Mouse (Mus musculus) gastrocnemius, postnatal 4 days (tissue): Measurements from ENCODE around the gene Zfp868. TPM values are rescaled to one million over a fixed set of nuclear protein-coding genes. Genes with fewer than 3 reads are reported as not detected.
"Not testable (repeated sequence)": the region's sequence is repeated elsewhere in the genome, so short reads cannot be mapped to it uniquely, and the experiment has no call there.

ENCODE experiments used
- DNase-seq, 2 experiments: peaks; one replicate each; pipeline ENCODE4 v3.0.0; 2021 to 2022; ENCODE audit warnings: low spot score in 2 of 2, mixed read lengths in 2 of 2
- long read RNA-seq, 2 experiments: library from polyadenylated mRNA; stranded (forward); transcript quantifications; one replicate each; pipeline ENCODE4 v2.0.0; 2021
- total RNA-seq, 2 experiments: library from RNA; stranded (reverse); gene quantifications; 2 replicates each; pipeline ENCODE4 v1.2.3; 2021

Gene Zfp868
- total RNA-seq, result 10 to 100 TPM; 10.0 to 12.2 TPM
- long read RNA-seq, experiment 1, partial matches to known transcripts, result 0 of 8 reads
- long read RNA-seq, experiment 1, other reads (novel, unspliced or antisense), result 4 of 8 reads
- long read RNA-seq, experiment 2, transcript Zfp868-202 (5 exons, 2,259 nt), result major isoform, 5 of 8 reads
- long read RNA-seq, experiment 2, partial matches to known transcripts, result 0 of 8 reads
- long read RNA-seq, experiment 2, other reads (novel, unspliced or antisense), result 3 of 8 reads

DNA sequence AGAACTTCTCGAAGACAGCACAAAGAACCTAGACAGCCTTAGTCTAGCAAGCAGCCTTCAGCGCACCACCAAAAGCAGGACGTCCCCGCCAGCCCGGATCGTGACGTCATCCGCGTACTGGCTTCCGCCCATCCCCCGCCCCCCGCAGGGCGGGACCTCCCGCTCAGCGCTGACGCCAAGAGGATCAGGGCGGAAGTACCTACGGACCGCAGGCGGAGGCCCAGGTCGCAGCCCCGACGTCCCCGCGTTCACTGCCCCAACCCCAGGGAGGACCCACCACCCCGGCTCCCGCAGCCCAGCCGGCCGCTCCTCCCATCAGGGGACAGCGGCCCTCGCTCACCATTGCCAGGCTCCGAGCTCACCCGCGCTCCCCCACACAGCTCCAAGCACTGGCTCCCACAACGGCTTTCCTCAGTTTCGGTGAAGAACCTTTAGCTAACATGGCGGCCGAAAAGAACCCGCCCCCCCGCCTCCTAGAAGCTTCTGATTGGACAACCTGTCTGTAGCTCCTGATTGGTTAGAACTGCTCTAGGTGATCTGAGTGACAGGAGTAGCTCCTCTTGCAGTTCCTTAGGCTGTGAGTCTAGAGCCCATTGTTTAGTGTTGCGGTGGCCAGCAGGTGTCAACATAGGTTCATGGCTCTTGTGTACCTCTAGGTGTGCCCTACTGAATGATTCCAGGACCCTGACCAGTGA, at the start of gene Zfp868:
Gene Zfp868 (minus strand): TSS at position 454 of the 695 bp plus-strand sequence.
- DNase-seq, result peak; percentile 98 to 99

DNA sequence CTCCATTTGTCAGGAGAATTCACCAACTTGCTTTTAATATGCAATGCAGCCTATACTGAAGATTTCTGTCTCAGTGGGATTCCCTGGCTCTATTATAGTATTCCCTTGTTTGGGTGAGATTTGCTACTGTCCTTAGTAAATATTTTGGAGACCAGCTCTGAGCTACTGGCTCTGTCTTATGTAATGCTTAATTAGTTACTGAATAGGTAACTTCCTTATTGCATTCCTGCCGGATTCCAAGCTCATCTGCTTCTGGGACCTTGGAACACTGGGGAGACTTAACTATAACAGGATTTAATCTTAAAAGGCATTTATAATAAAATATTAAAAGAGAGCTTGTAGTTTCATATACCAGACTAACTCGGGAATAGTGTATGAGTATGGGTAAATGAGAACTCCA, 39.7 kb upstream of the Zfp868 start:
- DNase-seq, result not testable (repeated sequence)

DNA sequence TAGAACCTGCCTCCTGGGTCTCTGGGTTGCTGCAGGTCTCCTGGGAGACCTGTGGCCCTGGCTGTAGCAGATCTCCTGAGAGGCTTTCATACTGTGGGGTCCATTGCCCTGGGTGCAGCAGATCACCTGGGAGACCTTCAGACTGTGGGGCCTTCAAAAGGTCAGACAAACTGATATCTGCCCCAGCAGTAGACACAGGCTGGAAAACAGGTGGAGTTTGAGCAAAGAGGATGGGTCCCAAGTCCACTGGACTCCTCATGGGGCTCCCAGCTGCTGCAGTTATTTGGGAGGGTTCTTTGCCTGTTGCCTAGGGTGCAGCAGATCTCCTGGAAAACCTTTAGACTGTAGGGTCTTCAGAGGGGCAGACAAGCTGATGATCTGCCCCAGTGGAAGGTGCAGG, 35.9 kb upstream of the Zfp868 start:
- DNase-seq, result no peak

DNA sequence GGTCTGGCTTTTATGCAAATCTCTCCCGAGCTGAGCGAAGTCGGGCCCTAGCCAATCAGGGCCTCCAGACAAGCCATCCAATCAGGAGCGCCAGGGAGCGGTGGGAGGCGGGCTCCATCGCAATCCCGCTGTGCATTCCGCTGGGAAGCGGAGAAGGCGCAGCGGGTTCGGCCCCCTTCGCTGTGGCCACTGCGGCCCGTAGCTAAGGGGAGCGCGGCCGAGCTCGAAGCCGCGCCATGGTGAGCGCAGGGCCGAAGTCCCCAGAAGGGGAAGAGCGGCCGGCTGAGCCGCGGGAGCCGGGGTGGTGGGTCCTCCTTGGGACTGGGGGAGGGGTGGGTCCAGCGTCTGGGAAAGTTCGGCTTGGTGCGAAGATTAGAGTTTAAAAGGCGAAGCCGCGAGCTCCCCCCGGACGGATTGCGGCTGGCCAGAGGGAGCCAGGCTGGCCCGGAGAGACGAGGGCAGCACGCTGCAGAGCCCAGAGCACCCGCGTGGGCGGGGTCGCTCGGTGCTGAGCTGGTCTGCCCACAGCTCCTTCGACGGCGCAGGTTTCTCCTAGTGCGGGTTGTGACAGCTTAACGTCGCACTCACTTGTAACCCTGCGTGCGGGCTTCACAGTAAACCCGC, 29.1 kb upstream of the Zfp868 start, which contains the start of gene Zfp964:
Gene Zfp964 (plus strand): TSS at position 122 of the 624 bp plus-strand sequence.
- peak; percentile 83 to 93 for DNase-seq

DNA sequence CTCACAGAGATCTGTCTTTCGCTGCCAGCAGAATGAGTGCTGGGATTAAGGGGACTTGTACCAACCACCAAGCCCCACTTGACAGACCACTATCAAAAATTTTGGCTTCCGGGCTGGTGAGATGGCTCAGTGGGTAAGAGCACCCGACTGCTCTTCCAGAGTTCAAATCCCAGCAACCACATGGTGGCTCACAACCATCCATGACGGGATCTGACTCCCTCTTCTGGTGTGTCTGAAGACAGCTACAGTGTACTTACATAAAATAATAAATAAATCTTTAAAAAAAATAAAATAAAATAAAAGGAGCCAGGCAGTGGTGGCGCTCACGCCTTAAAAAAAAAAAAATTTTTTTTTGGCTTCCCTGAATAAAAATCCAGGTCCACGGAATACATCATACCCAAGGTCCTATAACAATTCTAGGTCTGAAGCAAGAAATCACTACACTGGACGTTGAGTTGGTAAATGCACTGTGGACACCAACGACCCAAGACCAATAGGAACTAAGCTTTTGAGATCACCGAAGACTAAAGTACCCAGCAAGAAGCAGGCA, 28.5 kb upstream of the Zfp868 start:
- no peak for DNase-seq

DNA sequence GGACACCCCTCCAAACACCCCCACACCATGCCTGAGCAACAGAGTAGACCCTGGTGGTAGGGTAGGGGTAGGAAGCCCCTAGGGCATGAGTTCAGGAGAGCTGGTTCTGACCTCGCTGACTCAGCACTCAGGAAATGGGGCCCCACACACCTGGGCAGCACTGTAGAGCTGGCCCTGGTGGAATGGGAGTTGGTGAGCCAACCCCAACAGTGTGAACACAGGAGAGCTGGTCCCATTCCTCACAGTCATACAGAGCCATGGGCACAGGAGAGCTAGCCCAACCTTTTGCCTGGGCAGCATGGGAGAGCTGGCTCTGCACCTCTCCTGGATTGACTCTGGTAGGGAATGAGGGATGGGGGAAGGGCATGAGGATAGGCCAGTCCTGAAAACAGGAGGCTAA, 7.3 kb downstream of the Zfp868 start:
- DNase-seq, result no peak

DNA sequence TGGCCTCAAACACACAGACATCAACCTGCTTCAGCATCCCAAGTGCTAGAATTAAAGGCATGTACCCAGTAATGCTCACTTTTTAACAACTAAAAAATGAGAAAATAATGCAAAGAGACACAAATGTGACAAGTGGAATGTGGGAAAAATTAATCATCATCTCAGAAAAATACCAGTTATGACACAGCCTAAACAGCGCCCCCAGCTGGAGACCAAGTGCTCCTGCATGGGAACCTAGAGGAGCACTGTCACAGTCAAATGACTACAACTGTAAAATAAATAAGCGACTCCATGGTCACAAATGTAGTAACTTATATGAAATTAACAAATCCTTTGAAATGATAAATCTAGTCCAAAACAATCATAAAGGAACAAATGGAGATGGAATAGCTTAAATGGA, 10.7 kb downstream of the Zfp868 start:
- DNase-seq, result no peak

DNA sequence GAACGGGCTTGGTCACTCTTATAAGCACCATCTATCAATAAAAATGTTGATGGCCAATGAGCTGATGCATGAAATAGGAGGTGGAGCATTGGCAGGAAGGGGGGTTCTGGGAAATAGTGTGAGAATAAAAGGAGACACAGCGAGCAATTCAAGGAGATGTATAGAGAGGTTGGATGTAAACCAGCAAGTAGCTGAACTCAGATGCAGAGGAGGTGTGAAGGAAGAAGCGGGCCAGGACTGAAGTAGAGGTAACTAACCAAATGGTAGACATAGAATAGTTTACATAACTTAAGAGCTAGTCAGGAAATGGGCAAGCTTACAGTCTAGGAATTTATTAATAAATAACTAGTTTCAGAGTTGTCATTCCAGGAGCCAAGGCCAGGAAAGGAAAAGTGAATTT, 27.8 kb downstream of the Zfp868 start:
- not testable (repeated sequence) for DNase-seq

DNA sequence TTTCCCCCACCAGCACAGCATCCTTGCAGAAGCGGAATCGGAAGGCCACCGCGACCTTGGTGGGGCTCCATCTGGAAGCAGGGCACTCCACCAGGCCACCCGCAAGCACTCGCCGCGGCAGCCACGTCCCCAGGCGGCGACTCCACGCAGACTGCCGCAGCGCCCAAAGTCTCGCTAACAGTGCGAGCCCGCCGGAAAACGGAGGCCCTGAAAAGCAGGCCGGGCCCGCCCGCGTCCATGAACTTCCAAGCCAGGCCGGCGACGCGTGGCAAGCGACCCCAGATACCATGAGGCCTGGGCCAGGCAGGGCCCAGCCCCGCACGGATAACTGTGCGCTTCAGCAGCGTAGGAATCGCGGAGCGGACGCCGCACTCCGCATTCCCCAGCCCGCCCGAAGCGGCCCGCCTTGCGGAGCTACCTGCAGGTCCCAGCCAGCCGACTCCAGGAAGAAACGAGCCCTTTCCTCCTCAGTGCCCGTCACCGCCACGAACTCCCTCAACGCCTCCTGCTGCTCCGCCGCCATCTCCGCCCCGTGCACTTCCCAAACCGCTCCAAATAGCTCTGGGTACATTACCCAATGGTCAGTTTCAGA, 40.6 kb downstream of the Zfp868 start:
- DNase-seq, result peak; percentile 18 to 44

DNA sequence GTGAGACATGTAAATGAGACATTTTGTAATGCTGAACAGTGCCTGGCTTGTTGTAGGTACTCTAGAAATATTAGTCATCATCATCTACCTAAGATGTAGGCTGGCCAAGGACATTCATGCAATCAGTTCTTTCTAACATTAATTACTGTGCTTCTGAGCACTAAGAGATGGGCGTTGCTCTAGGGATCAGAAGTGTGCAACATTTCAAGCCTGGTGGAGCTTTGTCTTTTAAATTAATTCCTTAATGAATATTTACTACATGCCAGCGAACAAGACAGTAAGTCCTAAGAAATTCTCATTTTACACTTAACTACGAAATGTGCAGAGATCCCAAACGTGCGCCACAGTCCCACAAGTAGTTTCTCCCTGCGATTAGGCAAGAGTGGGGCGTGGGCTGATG, 41.1 kb downstream of the Zfp868 start:
- not testable (repeated sequence) for DNase-seq

Other genes starting within 250 kb of the Zfp868 start
- not detected for gene Gm9495, start 172.0 kb downstream of the Zfp868 start, total RNA-seq
- gene Gm7697, start 102.6 kb downstream of the Zfp868 start, total RNA-seq, result not detected
- gene Zfp964, start 28.9 kb upstream of the Zfp868 start, total RNA-seq, result 1 to 10 TPM; 1.1 to 2.0 TPM
- 10 to 100 TPM; 13.4 to 16.6 TPM for gene Zfp869, start 85.2 kb upstream of the Zfp868 start, total RNA-seq
- gene Zfp963, start 124.4 kb upstream of the Zfp868 start, total RNA-seq, result 1 to 10 TPM; 4.1 to 5.2 TPM
- 1 to 10 TPM; 4.0 to 6.3 TPM for gene Gm20422, start 149.3 kb upstream of the Zfp868 start, total RNA-seq
- gene Atp13a1, start 165.6 kb upstream of the Zfp868 start, total RNA-seq, result 10 to 100 TPM; 21.3 to 22.3 TPM
- gene Zfp866, start 165.6 kb upstream of the Zfp868 start, total RNA-seq, result 10 to 100 TPM; 18.9 to 21.5 TPM
- 10 to 100 TPM; 10.3 to 11.6 TPM for gene Gmip, start 183.1 kb upstream of the Zfp868 start, total RNA-seq
- gene Lpar2, start 196.9 kb upstream of the Zfp868 start, total RNA-seq, result under 1 TPM; 0.22 to 0.31 TPM
- 1 to 10 TPM; 1.4 to 1.9 TPM for gene Pbx4, start 206.9 kb upstream of the Zfp868 start, total RNA-seq